Mouse (Mus musculus) midbrain, embryonic 13.5 days (tissue): ENCODE measurements at regions not wholly inside any gene's neighbourhood (a gene's known extent, or its start where the extent isn't known, plus 50 kb on each side); places are given as distances from the start of the nearest gene placed in this dataset.

Source experiments
- ATAC-seq: fragments of 200-750 bp; cut with Nextera tagmentation; 2 replicates; pipeline ENCODE4 v1.8.0; 2017; ENCODE audit warnings: mild to moderate bottlenecking, moderate TSS enrichment, moderate library complexity
- H3K27ac ChIP-seq: fragments of 300-500 bp; sonication (generic); 2 replicates; pipeline ENCODE4 v1.5.1; 2015; ENCODE audit warnings: inconsistent platforms, mild to moderate bottlenecking, moderate library complexity
- H3K27me3 ChIP-seq: fragments of 300-500 bp; sonication (generic); 2 replicates; pipeline ENCODE4 v1.6.1; 2015; ENCODE audit warnings: mild to moderate bottlenecking, inconsistent platforms
- H3K36me3 ChIP-seq: fragments of 300-500 bp; sonication (generic); 2 replicates; pipeline ENCODE4 v1.6.1; 2015; ENCODE audit warnings: mild to moderate bottlenecking, inconsistent platforms
- H3K4me1 ChIP-seq: fragments of 300-500 bp; sonication (generic); replicated peaks from 2 replicates; pipeline ENCODE4 v1.6.1; 2015; ENCODE audit warnings: inconsistent platforms
- H3K4me2 ChIP-seq: fragments of 300-500 bp; sonication (generic); replicated peaks from 2 replicates; pipeline ENCODE4 v1.6.1; 2015; ENCODE audit warnings: moderate library complexity, mild to moderate bottlenecking, inconsistent platforms
- H3K4me3 ChIP-seq: fragments of 300-500 bp; sonication (generic); replicated peaks from 2 replicates; pipeline ENCODE4 v1.5.1; 2015; ENCODE audit warnings: mild to moderate bottlenecking, inconsistent platforms
- H3K9ac ChIP-seq: fragments of 300-500 bp; sonication (generic); replicated peaks from 2 replicates; pipeline ENCODE4 v1.6.1; 2015; ENCODE audit warnings: mild to moderate bottlenecking, inconsistent platforms
- H3K9me3 ChIP-seq: fragments of 300-500 bp; sonication (generic); 2 replicates; pipeline ENCODE4 v1.6.1; 2016; ENCODE audit warnings: mild to moderate bottlenecking, inconsistent platforms
- WGBS: fragments of 180-500 bp; shearing (Covaris S2); methylation state at CpG from one replicate; pipeline ENCODE4 v1.1.7; 2015; 5-methylcytosine and 5-hydroxymethylcytosine counted together

DNA sequence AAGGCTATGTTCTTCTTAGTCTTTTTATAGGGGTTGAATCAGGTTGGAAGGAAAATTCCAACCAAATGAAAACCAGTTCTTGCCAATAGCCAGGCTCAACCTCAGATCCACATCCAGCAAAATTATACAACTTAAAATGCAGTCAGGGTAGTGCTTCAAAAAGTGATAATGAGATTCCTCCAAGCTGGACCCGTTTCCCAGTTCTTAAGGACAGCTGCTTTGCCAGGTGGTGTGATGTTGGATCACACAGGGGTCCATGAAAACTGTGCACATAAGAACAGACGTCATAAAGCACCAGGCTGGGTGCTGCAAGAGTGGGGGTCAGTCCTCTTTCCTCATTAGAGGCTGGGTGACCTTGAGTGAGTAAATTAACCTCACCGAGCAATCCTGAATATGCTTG, 253.9 kb downstream of the Qdpr start:
- Histone ChIP-seq H3K36me3 (no peaks in the 10 kb centered on the region), H3K4me2 (no peak overlapping the region)

DNA sequence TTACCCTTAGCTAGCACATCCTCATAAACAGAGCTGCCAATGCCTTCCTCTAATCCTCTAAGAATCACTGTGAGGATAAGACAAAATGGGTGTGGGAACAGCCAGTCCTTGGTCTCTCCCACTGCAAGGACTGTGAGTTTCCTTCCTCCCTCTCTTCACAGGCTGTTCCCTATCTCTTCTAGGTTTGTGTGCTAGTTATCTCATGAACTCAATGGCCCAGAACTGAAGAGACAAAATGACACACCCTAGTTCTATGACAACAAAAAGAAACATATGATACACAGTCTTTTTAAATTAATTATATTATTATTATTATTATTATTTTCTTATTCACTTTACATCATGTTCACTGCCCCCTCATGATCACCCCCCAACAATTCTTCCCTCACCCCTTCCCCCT, 257.7 kb downstream of the Qdpr start:
- no peak overlapping the region for H3K4me3 ChIP-seq

More for the DNA sequence above, 253.9 kb downstream of the Qdpr start:
- no peak overlapping the region for H3K27ac ChIP-seq
- H3K9me3 ChIP-seq = no peaks in the 10 kb centered on the region
- 59% methylated on average over 3 of the region's 3 CpGs for WGBS
- ATAC-seq = no peak
- H3K9ac ChIP-seq = no peak overlapping the region
- no peaks in the 10 kb centered on the region for H3K27me3 ChIP-seq
- no peak overlapping the region for H3K4me3 ChIP-seq
- H3K4me1 ChIP-seq = no peaks in the 10 kb centered on the region

DNA sequence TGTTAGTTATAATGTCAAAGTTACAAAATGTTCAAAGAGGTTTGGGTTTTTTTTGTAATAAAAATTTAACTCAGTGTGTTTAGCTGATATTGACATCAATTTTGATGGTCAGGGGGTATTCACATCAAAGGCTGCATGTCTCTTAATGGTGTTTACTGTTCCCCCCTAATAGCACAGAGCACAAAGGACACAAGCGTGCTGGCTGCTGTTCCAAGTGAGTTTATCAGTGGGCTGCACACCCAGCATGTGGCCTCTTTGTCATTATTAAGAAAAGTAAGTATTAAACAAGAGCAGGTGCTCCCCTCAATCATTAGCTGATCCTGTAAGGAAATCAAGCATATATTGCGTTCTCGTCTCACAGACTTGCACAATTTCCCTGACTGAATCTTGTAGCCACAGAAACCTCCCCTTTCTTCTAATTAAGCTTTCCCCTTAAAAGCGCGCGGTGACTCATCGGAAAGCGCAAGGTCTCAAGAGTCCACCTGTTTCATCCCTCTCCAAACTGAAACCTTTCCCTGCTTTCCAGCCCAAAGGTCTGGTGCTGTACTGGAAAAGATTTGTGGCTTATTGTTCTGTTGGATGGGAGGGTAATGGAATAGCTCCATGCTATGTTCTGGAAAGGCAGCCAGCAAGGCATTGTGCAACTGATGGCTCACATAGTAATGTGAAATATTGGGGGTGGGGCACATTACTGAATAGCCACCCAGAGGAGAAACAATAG, 276.8 kb downstream of the Qdpr start:
- Histone ChIP-seq H3K4me2 (no peak overlapping the region), H3K9ac (no peak overlapping the region), H3K27ac (0 out of 2 replicates have a peak overlapping the region, but pooled peaks have one; percentile 40), H3K4me1 (peaks cover 7% of the 10 kb centered on the region), H3K36me3 (no peaks in the 10 kb centered on the region), H3K4me3 (no peak overlapping the region), H3K9me3 (no peaks in the 10 kb centered on the region), H3K27me3 (no peaks in the 10 kb centered on the region)
- ATAC-seq = peak; percentile 62; the same call in 1 of the 2 replicates
- WGBS = 44% methylated on average over 8 of the region's 8 CpGs

More for the DNA sequence above, 257.7 kb downstream of the Qdpr start:
- no peak overlapping the region for H3K27ac ChIP-seq
- H3K9ac ChIP-seq = no peak overlapping the region
- H3K9me3 ChIP-seq = no peaks in the 10 kb centered on the region
- H3K27me3 ChIP-seq = no peaks in the 10 kb centered on the region
- H3K36me3 ChIP-seq = no peaks in the 10 kb centered on the region
- no peaks in the 10 kb centered on the region for H3K4me1 ChIP-seq
- no peak overlapping the region for H3K4me2 ChIP-seq
- ATAC-seq = no peak

DNA sequence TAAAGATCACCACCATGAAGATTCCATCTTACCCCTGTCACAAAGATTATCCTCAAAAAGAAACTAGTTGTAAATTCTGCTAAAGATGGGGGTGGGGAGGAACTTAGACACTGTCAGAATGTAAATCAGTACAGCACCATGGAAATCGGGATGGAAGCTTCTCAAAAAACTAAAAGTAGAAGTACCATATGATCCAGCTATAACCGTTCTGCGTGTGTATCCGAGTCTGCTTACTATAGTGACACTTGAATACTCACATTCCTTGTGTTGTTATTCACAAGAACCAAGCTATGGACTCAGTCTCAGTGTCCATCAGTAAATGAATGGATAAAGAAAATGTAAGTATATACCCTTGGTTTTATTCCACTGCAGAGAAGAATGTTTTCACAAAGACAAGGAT, 290.8 kb downstream of the Qdpr start:
- Histone ChIP-seq H3K27me3 (no peaks in the 10 kb centered on the region), H3K9me3 (no peaks in the 10 kb centered on the region), H3K36me3 (no peaks in the 10 kb centered on the region), H3K4me1 (no peaks in the 10 kb centered on the region), H3K9ac (no peak overlapping the region), H3K4me2 (no peak overlapping the region), H3K27ac (no peak overlapping the region), H3K4me3 (no peak overlapping the region)
- no peak for ATAC-seq
- WGBS = 93% methylated on average over 4 of the region's 4 CpGs

DNA sequence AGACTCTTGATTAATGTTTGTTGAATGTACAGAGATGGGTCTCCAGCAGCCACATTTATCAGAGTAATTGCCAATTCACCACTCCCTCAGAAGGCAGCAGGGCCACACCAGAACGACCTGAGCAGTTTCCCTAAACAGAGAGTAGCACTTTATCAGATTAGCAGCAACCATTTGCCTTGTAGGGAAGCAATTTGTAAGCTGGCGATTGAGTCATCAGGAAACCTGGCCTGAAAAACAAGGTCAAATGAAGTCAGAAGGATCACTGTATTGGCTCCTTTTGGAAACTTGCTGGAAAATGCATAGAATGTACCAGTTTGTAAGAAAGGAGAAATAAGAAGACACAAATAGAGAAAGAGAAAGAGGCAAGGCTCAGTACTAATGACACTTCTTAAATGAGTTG, 295.1 kb downstream of the Qdpr start:
- Histone ChIP-seq H3K4me3 (no peak overlapping the region), H3K4me2 (no peak overlapping the region), H3K27ac (no peak overlapping the region), H3K9ac (no peak overlapping the region), H3K4me1 (no peaks in the 10 kb centered on the region), H3K36me3 (no peaks in the 10 kb centered on the region), H3K27me3 (no peaks in the 10 kb centered on the region), H3K9me3 (no peaks in the 10 kb centered on the region)
- WGBS = 63% methylated on average over 2 of the region's 2 CpGs
- no peak for ATAC-seq

DNA sequence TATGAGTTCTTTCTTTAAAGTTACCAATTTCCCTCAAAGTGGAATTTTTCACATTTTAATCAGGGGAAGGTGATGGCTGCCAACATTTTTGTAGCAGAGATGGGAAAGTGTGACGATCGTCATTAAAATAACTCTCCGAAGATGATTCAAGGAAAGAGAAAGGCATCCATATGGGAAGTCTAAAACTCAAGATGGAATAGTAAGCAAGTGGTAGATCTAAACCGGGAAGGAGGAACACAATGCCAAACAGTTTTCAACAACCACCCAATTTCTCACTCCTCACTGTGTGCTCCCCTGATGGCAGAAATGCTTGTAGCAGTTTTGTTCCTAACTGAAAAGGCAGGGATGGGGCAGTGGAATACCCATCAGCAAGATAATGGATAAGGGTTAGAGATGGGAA, 305.9 kb downstream of the Qdpr start:
- no peak overlapping the region for H3K27ac ChIP-seq
- H3K4me3 ChIP-seq = no peak overlapping the region
- no peak overlapping the region for H3K4me2 ChIP-seq
- 94% methylated on average over 4 of the region's 4 CpGs for WGBS
- H3K27me3 ChIP-seq = no peaks in the 10 kb centered on the region
- H3K9ac ChIP-seq = no peak overlapping the region
- no peaks in the 10 kb centered on the region for H3K4me1 ChIP-seq
- no peaks in the 10 kb centered on the region for H3K36me3 ChIP-seq
- ATAC-seq = no peak
- H3K9me3 ChIP-seq = no peaks in the 10 kb centered on the region

DNA sequence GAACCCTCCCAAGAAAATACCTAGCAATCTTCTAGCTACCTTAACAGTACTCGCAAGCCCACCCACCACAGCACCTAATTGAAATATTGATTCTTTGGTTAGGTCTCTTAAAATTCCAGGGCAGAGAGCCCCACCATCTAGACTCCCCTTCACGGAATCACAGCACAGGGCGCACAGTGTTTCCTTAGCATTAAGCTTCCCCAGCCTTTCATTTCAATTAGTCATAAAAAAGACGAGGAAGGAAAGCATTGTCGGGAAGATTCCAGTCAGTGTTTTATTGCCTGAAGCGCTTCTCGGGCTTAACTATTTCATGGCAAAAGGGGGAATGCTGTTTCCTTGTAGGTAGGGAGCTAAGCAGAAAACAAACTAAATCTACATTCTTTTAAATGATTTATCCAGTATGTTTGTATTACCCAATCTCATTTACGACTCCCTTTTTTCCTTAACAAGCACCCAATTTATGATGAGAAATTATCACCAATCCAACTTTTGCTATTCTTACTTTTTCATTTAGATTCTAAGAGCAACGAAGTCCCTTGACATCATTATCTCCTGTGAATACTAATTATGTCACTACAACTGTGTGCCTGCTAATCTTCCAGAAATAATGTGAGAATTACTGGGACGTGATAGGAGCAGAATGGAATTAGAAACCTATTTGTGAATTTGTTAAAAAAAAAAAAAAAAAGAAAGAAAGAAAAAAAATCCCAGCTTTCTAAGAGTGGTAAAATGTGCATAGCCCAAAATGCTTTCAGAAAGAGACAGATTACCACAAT, 312.6 kb downstream of the Qdpr start:
- peak overlapping the region; percentile 35; the same call in 1 of the 2 replicates for H3K27ac ChIP-seq
- H3K9me3 ChIP-seq = 0 out of 2 replicates have a peak, but pooled peaks cover 2% of the 10 kb centered on the region
- H3K36me3 ChIP-seq = no peaks in the 10 kb centered on the region
- WGBS = 38% methylated on average over 10 of the region's 10 CpGs
- H3K4me2 ChIP-seq = no peak overlapping the region
- H3K9ac ChIP-seq = no peak overlapping the region
- H3K27me3 ChIP-seq = no peaks in the 10 kb centered on the region
- peak; percentile 58; the same call in 1 of the 2 replicates for ATAC-seq
- peaks cover 7% of the 10 kb centered on the region for H3K4me1 ChIP-seq
- H3K4me3 ChIP-seq = no peak overlapping the region

DNA sequence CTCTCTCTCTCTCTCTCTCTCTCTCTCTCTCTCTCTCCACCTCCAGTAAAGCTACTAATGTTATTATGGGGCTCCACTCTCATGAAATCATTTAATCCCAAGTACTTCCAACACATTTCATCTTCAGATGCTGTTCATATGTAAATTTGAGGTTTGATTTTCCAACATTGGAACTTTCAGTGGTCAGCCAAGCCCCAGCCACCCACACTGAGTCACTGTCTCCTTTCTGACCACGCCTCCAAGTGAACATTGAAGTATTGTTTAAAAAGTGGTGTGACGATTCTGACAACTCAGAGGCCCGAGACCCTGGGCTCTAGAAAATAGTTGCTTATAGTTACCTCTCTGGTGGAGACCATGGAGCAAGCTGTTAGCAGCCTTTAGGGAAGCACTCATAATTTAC, 313.3 kb downstream of the Qdpr start:
- Histone ChIP-seq H3K4me3 (no peak overlapping the region), H3K27ac (peak overlapping the region; percentile 35; the same call in 1 of the 2 replicates), H3K36me3 (no peaks in the 10 kb centered on the region), H3K9me3 (0 out of 2 replicates have a peak, but pooled peaks cover 2% of the 10 kb centered on the region), H3K27me3 (no peaks in the 10 kb centered on the region), H3K9ac (no peak overlapping the region), H3K4me2 (no peak overlapping the region), H3K4me1 (peaks cover 7% of the 10 kb centered on the region)
- 38% methylated on average over 3 of the region's 3 CpGs for WGBS
- ATAC-seq = no peak

DNA sequence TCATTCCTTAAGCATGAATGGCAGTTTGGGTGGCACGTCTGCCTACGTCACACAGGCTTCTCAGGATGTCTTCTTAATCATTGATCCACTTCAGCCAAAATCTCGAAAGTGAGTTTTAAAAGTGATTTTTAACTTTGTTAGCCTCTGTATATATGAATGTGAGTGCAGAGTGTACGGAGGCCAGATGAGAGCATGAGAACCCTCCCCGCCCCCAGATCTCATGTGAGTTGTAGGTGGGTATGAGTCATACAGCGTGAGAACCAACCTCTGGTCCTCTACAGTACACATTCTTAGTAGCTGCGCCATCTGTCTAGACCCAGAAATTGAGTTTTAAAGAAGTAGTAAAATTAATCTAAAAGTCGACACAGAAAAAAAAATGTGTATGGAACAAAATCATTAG, 322.1 kb downstream of the Qdpr start:
- Histone ChIP-seq H3K9ac (no peak overlapping the region), H3K36me3 (no peaks in the 10 kb centered on the region), H3K4me1 (no peaks in the 10 kb centered on the region), H3K27ac (no peak overlapping the region), H3K9me3 (no peaks in the 10 kb centered on the region), H3K4me2 (no peak overlapping the region), H3K4me3 (no peak overlapping the region), H3K27me3 (no peaks in the 10 kb centered on the region)
- 90% methylated on average over 8 of the region's 8 CpGs for WGBS
- ATAC-seq = no peak

DNA sequence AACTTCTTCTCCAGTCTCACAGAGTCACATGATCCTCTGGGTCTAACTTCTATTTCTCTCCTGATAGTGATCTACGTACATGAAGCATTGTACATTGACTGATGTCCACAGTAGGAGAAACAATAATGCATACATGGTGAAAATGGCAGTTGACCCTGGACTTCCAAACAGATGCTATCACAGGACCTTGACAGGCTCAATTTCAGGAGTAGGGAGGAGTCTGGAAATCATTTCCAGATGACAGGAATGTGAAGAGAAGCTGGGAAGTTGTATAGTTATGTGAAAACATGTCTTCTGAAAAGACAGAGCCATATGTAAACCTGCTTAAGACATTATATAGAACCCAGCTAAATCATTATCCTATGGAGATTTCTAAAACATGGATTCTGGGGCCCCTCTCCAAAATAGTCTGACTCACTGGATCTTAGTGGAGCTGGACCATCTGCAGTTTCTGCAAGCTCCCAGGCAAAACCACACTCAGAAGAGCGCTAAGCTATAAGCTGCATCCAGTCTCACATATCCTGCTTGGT, 322.3 kb upstream of the Ldb2 start:
- no peaks in the 10 kb centered on the region for H3K4me1 ChIP-seq
- no peak for ATAC-seq
- no peak overlapping the region for H3K27ac ChIP-seq
- no peaks in the 10 kb centered on the region for H3K36me3 ChIP-seq
- no peak overlapping the region for H3K4me2 ChIP-seq
- H3K27me3 ChIP-seq = no peaks in the 10 kb centered on the region
- no peaks in the 10 kb centered on the region for H3K9me3 ChIP-seq
- H3K9ac ChIP-seq = no peak overlapping the region
- WGBS = 90% methylated on average over 2 of the region's 2 CpGs
- H3K4me3 ChIP-seq = no peak overlapping the region

DNA sequence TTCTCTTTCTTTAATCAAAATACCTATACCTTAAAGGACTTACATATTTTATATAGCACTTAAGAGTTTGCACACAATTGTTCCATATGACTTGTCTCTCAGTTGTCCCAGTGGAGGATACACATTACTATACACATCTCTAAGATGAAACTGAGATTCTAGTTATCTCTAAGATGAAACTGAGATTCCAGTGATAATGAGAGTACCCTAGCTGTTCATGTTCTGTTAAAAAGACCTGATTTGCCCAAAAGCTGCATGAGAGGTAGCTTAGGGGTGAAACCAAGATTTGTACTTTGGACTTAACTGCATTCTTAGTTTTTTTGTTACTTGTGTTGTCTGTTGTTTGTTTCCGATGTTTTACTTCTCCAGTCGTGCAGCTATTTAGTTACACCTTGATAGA, 320.3 kb upstream of the Ldb2 start:
- Histone ChIP-seq H3K4me3 (no peak overlapping the region), H3K27ac (no peak overlapping the region), H3K36me3 (no peaks in the 10 kb centered on the region), H3K4me1 (no peaks in the 10 kb centered on the region), H3K4me2 (no peak overlapping the region), H3K27me3 (no peaks in the 10 kb centered on the region), H3K9me3 (no peaks in the 10 kb centered on the region), H3K9ac (no peak overlapping the region)
- ATAC-seq = no peak
- 98% methylated on average over 2 of the region's 2 CpGs for WGBS

DNA sequence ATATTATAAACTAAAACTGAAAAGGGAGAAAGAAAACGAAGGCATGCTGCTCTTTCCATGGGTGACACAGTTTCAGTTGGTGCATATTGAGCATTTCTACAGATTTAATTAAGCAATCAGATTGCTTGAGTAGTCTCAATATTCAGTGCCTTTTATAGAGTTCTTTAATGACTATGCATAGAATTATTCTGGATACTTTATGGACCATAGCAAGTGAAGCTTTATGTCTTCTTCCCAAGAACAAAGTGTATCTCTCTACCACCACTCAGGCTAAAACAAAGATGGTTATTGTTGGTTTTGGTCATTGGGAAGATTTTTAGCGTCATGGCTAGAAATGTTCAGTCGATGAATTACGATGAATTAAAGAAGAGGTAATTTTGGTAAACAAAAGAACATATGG, 311.8 kb upstream of the Ldb2 start:
- Histone ChIP-seq H3K9me3 (no peaks in the 10 kb centered on the region), H3K4me2 (no peak overlapping the region), H3K27ac (no peak overlapping the region), H3K27me3 (no peaks in the 10 kb centered on the region), H3K36me3 (no peaks in the 10 kb centered on the region), H3K9ac (no peak overlapping the region), H3K4me1 (no peaks in the 10 kb centered on the region), H3K4me3 (no peak overlapping the region)
- no peak for ATAC-seq
- 88% methylated on average over 4 of the region's 4 CpGs for WGBS
